Mouse (Mus musculus) olfactory bulb, adult 2 months (tissue): ENCODE measurements around the gene Kat5.

Experiments used
- CTCF ChIP-seq: fragments of 200-500 bp; IDR thresholded peaks from 2 replicates; pipeline ENCODE4 v1.5.1; 2012; ENCODE audit warnings: low read depth, mild to moderate bottlenecking, low read length, moderate library complexity; ENCODE audit not compliant: insufficient read depth
- POLR2A ChIP-seq: fragments of 200-500 bp; IDR thresholded peaks from 2 replicates; pipeline ENCODE4 v1.6.1; 2012; ENCODE audit warnings: mild to moderate bottlenecking, low read depth, low read length, moderate library complexity; ENCODE audit not compliant: insufficient read depth

- TF ChIP-seq POLR2A (no peak), CTCF (no peak)
Measured at GRCm38 (mm10) chr19:5562776-5563175, 47.3 kb downstream of the Kat5 start.
